Mouse (Mus musculus) liver, postnatal 0 days (tissue): ENCODE results near the gene Ggact. TPM values are rescaled to one million over a fixed set of nuclear protein-coding genes. Genes with fewer than 3 reads are reported as not detected.
A peak's percentile ranks its signal among the peaks of the same experiment; 100 is the strongest.

Experiments used
- ATAC-seq: fragments of 200-750 bp; cut with Nextera tagmentation; 2 replicates; pipeline ENCODE4 v1.8.0; 2017; ENCODE audit warnings: mild to moderate bottlenecking, moderate library complexity
- DNase-seq: peaks from one replicate; pipeline ENCODE4 v3.0.0-alpha.2; 2016
- H3K27ac ChIP-seq: fragments of 300-500 bp; sonication (generic); 2 replicates; pipeline ENCODE4 v1.5.1; 2014; ENCODE audit warnings: antibody characterized with exemption, moderate library complexity, mild to moderate bottlenecking, low read depth
- H3K27me3 ChIP-seq: fragments of 300-500 bp; sonication (generic); 2 replicates; pipeline ENCODE4 v1.6.1; 2014; ENCODE audit warnings: low read length, control low read depth, mixed read lengths; ENCODE audit not compliant: insufficient read depth
- H3K36me3 ChIP-seq: fragments of 300-500 bp; sonication (generic); replicated peaks from 2 replicates; pipeline ENCODE4 v1.6.1; 2014; ENCODE audit warnings: mild to moderate bottlenecking, control low read depth, low read length, moderate library complexity, mixed read lengths; ENCODE audit not compliant: insufficient read depth
- H3K4me1 ChIP-seq: fragments of 300-500 bp; sonication (generic); 2 replicates; pipeline ENCODE4 v1.6.1; 2014; ENCODE audit warnings: antibody characterized with exemption, mild to moderate bottlenecking, control low read depth; ENCODE audit not compliant: insufficient read depth
- H3K4me2 ChIP-seq: fragments of 300-500 bp; sonication (generic); 2 replicates; pipeline ENCODE4 v1.6.1; 2014; ENCODE audit warnings: low read depth, mild to moderate bottlenecking, low read length, moderate library complexity, mixed read lengths
- H3K4me3 ChIP-seq: fragments of 300-500 bp; sonication (generic); 2 replicates; pipeline ENCODE4 v1.5.1; 2014; ENCODE audit warnings: low read depth, low read length
- H3K9ac ChIP-seq: fragments of 300-500 bp; sonication (generic); replicated peaks from 2 replicates; pipeline ENCODE4 v1.6.1; 2014; ENCODE audit warnings: mild to moderate bottlenecking, moderate library complexity
- H3K9me3 ChIP-seq: fragments of 300-500 bp; sonication (generic); 2 replicates; pipeline ENCODE4 v1.6.1; 2016; ENCODE audit warnings: mild to moderate bottlenecking, control low read depth, low read length, mixed read lengths
- CTCF ChIP-seq: sonication (generic); IDR thresholded peaks from 2 replicates; pipeline ENCODE4 v1.5.1; 2016; ENCODE audit warnings: antibody characterized with exemption, low read depth
- EP300 ChIP-seq: IDR thresholded peaks from 2 replicates; pipeline ENCODE4 v1.6.1; 2016; ENCODE audit warnings: antibody characterized with exemption, low read depth, mild to moderate bottlenecking
- WGBS: fragments of 180-500 bp; shearing (Covaris S2); extraction: QIAGEN DNeasy Blood & Tissue Kit; methylation state at CpG from one replicate; pipeline ENCODE4 v1.1.7; 2014; ENCODE audit not compliant: insufficient replicate concordance; 5-methylcytosine and 5-hydroxymethylcytosine counted together
- polyA plus RNA-seq: library from polyadenylated mRNA; unstranded; fragments of >200 nt; fragmentation: Nextera tagmentation; extraction: Ambion mirVana; gene quantifications from 2 replicates; pipeline ENCODE4 v1.2.1, GENCODE M21; 2015

Ggact gene
- 74.0 and 78.4 TPM in 2 replicates for polyA plus RNA-seq

DNA sequence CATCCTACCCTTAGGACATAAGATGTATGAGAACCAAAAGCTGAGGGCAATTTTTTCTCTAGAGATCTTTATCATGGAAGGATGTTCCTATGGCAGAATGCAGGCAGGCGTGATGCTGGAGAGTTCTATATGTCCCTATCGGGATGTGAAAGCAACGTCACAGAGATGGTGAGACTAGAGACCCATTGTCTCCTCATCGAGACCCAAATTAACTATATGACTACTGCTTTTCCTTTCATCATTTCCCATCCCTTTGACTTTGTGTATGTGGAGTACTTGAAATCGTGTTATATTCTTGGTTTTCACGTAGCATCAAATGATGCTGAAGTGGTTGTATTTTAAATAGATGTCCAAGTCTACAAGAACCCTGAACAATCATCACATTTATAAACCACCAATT, at the start of gene Ggact:
TSS of gene Ggact (minus strand) at position 101 of the 400 bp plus-strand sequence.
- no peaks in the 10 kb centered on the region for H3K36me3 ChIP-seq
- DNase-seq: no peak
- H3K9ac ChIP-seq: peak within 1 kb of the TSS; percentile 71
- no peaks in the 10 kb centered on the region for H3K27me3 ChIP-seq
- 78% methylated on average over 6 of the region's 6 CpGs for WGBS
- no peak for TF ChIP-seq CTCF
- TF ChIP-seq EP300: no peak
- peaks cover 5% of the 10 kb centered on the region; the same call in 1 of the 2 replicates for H3K4me1 ChIP-seq
- peak within 1 kb of the TSS; percentile 78 for H3K4me3 ChIP-seq
- no peak for ATAC-seq
- peak within 1 kb of the TSS; percentile 87 for H3K27ac ChIP-seq
- no peaks in the 10 kb centered on the region for H3K9me3 ChIP-seq
- H3K4me2 ChIP-seq: peak within 1 kb of the TSS; percentile 89

GRCm38 (mm10) chr14:122957941-122958340, 44.4 kb upstream of the Ggact start:
- H3K27ac ChIP-seq: no peak overlapping the region
- H3K36me3 ChIP-seq: no peaks in the 10 kb centered on the region
- no peak overlapping the region for H3K9ac ChIP-seq
- 85% methylated on average over 8 of the region's 8 CpGs for WGBS
- H3K9me3 ChIP-seq: no peaks in the 10 kb centered on the region
- TF ChIP-seq EP300 (no peak), CTCF (no peak)
- no peak overlapping the region for H3K4me2 ChIP-seq
- no peaks in the 10 kb centered on the region for H3K4me1 ChIP-seq
- no peak for ATAC-seq
- DNase-seq: no peak
- no peak overlapping the region for H3K4me3 ChIP-seq
- no peaks in the 10 kb centered on the region for H3K27me3 ChIP-seq

DNA sequence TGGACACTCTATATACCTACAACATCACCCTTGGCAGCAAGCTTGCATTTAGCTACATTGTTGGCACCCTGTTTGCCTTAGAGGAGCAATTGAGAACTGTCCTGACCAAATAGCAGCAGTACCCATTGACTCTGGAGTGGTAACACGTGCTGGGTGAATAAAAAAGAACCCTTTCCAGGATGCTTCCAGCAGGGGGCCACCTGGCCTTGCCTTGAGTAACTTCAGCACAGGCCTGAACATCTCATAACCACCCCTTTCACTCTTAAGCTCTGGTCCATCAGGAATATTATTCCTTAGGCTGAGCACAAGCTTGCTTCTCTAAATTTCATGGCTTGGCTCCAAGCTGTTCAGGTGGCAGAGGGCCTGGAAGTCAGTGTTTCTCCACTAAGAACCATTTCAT, 39.8 kb upstream of the Ggact start:
- H3K36me3 ChIP-seq: no peaks in the 10 kb centered on the region
- H3K9ac ChIP-seq: no peak overlapping the region
- no peaks in the 10 kb centered on the region for H3K4me1 ChIP-seq
- H3K9me3 ChIP-seq: no peaks in the 10 kb centered on the region
- peak; percentile 45 for DNase-seq
- peak; percentile 62 for ATAC-seq
- WGBS: 7% methylated on average over 1 of the region's 1 CpGs
- H3K27me3 ChIP-seq: no peaks in the 10 kb centered on the region
- TF ChIP-seq CTCF (peak; percentile 72), EP300 (no peak)
- no peak overlapping the region for H3K4me3 ChIP-seq
- H3K27ac ChIP-seq: no peak overlapping the region
- no peak overlapping the region for H3K4me2 ChIP-seq

DNA sequence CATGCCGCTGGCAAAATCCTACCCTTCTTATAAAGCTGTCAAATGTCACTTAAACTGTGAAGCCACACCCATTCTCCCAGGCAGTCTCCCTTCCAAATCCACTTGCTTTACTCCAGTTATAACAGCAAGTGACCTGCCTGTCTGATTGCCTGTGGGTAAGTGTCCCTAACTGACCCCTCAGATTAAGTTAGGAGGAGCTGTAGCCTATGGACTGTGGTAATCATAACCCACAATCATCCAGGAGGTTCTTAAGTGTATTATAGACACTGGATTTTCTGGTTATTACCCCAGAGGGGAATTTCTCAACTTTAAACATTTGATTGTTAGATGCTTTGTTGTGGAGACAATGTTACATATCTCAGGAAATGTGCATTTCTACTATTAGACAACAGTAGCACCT, 39.0 kb upstream of the Ggact start:
- ATAC-seq (no peak), DNase-seq (no peak)
- no peak overlapping the region for H3K27ac ChIP-seq
- no peak for TF ChIP-seq CTCF
- no peaks in the 10 kb centered on the region for H3K9me3 ChIP-seq
- 77% methylated on average over 1 of the region's 1 CpGs for WGBS
- H3K9ac ChIP-seq: no peak overlapping the region
- no peaks in the 10 kb centered on the region for H3K36me3 ChIP-seq
- no peaks in the 10 kb centered on the region for H3K27me3 ChIP-seq
- H3K4me1 ChIP-seq: no peaks in the 10 kb centered on the region
- no peak overlapping the region for H3K4me2 ChIP-seq
- H3K4me3 ChIP-seq: no peak overlapping the region

GRCm38 (mm10) chr14:122951676-122952445, 38.3 kb upstream of the Ggact start:
- no peak overlapping the region for H3K27ac ChIP-seq
- no peak overlapping the region for H3K9ac ChIP-seq
- H3K36me3 ChIP-seq: no peaks in the 10 kb centered on the region
- no peak for TF ChIP-seq CTCF
- TF ChIP-seq EP300: no peak
- no peaks in the 10 kb centered on the region for H3K27me3 ChIP-seq
- no peaks in the 10 kb centered on the region for H3K4me1 ChIP-seq
- DNase-seq (no peak), ATAC-seq (no peak)
- no peak overlapping the region for H3K4me2 ChIP-seq
- H3K4me3 ChIP-seq: no peak overlapping the region
- 68% methylated on average over 6 of the region's 6 CpGs for WGBS
- no peaks in the 10 kb centered on the region for H3K9me3 ChIP-seq

- H3K9ac ChIP-seq: no peak overlapping the region
- no peaks in the 10 kb centered on the region for H3K9me3 ChIP-seq
- TF ChIP-seq CTCF: peak; percentile 49
- no peak for TF ChIP-seq EP300
- no peak overlapping the region for H3K4me3 ChIP-seq
- DNase-seq (no peak), ATAC-seq (no peak)
- H3K27ac ChIP-seq: no peak overlapping the region
- no peaks in the 10 kb centered on the region for H3K36me3 ChIP-seq
- 81% methylated on average over 1 of the region's 1 CpGs for WGBS
- no peaks in the 10 kb centered on the region for H3K4me1 ChIP-seq
- no peak overlapping the region for H3K4me2 ChIP-seq
- H3K27me3 ChIP-seq: no peaks in the 10 kb centered on the region
These were observed 37.4 kb upstream of the Ggact start for GRCm38 (mm10) chr14:122950915-122951314.
